Mouse (Mus musculus): ENCODE measurements around the gene Dner.

DNA sequence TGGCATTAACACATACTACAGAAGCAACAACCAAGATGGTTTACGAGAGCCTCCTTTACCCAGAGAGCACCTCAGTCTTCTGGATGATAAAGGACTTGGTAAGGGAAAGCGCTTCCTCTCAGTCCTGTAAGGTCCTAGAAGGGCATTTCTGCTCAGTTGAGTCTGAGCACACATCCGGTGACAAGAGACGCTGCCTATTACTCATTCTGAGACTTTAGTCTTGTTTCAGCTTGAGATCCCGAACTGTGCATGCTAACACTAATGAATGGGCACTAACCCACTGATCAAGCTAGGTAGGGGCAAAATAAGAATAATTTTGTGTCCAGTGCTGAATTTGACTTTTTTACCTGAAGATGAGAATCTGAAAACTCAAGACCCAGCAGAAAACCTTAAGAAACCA lies 97.0 kb downstream of the Dner start:
- TF ChIP-seq CTCF (IDR thresholded peaks at IDR 0.05; ENCODE audit: low read depth) (no peak), EP300 (IDR thresholded peaks at IDR 0.05; ENCODE audit: low read depth) (no peak)
